Mouse (Mus musculus): ENCODE measurements around the gene Rasal3.
A peak's percentile ranks its signal among the peaks of the same experiment; 100 is the strongest.

The Rasal3 gene

DNA sequence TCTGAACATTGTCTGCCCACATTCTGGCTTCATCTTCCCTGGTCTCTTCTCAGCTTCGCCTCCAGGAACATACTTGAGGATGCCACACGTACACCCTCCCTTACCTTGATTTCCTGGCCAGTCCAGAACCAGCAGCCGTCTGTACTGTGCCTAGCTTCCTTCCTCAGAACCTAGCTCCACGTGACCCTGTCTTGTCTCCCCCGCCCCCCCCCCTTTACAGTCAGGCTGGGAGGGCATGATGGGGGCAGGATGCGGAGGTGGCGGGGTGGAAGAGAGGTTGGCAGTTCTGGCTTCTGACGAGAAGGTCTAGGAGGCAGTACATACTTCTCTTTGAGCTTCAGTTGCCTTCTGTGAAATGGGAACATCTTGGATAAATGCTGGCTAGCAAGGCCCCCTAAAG, at the start of gene Rasal3:
Gene Rasal3 (minus strand): TSS at position 167 of the 400 bp plus-strand sequence.
- DNase-seq (ENCODE audit: low spot score) = no peak

DNA sequence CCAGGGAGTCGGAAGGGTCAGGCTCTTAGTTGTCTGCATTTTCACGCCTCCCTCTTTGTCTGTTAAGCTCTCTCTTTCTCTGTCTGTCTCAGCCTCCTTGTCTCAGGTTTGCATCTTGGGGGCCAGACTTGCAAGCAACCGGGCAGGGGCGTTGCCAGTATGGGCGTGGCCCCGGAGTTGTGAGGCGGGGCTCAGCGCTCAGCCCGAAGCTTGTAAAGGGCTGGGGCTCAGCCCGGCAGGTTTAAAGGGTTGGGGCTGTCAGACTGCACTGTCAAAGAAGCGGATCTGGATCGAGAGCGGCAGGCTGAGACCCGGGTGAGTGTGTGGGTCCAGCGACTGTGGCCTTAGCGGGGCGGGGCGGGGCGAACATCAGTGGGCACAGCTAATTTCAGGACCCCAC, 49.1 kb upstream of the Rasal3 start, which contains the start of gene Cyp4f39:
Gene Cyp4f39 (plus strand): TSS at position 242 of the 400 bp plus-strand sequence.
- DNase-seq (ENCODE audit: low spot score) = no peak

DNA sequence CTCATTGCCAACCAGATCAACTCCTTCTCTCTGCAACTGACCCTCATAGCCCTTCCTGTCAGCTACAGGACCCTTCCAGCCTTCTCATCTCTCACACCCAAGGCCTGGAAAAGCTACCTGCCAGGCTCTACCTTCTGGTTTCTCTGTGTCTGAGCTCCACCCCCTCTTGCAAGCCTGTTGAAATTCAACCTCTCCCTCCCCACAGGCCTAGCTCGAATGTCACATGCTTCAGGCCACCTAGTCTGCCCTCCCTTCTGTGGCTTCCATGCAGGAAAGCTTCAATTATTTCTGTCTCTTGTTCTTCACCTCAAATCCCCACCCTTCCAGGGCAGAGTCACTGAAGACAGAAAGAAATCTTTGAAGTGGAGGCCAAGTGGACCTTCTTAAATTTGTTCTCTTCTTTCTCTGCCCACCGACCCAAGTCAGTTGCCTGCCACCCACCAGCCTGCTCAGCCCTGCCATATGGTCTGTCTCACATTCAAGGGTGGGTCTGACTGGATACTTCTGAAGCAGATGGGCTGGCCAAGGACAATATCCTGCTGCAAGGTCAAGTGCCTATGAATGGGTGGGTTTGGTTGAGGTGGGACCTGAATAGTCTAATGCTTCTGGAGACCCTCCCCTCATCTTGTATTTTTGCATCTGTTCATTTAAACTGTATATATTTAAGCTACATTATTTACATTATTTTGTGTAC, 47.6 kb upstream of the Rasal3 start:
- DNase-seq (ENCODE audit: low spot score) = no peak

- DNase-seq (ENCODE audit: low spot score) = no peak
Observed at GRCm38 (mm10) chr17:32449042-32449441, 45.7 kb upstream of the Rasal3 start.

DNA sequence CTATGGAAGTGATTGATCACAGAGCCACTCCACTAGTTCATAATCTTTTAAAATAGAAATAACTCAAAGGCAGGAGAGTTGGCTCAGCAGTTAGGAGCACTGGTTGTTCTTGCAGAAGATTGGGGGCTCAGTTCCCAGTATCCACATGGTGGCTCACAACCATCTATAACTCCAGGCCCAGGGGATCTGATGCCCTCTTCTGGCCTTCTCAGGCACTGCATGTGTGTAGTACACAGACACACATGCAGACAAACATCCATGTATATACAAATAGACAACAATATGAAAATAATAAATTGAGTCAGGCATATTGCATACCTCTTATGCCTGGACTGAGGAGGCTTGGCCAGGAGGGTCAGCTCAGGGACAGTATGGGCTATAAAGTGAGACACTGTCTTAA, 43.8 kb upstream of the Rasal3 start:
- DNase-seq (ENCODE audit: low spot score) = no peak

DNA sequence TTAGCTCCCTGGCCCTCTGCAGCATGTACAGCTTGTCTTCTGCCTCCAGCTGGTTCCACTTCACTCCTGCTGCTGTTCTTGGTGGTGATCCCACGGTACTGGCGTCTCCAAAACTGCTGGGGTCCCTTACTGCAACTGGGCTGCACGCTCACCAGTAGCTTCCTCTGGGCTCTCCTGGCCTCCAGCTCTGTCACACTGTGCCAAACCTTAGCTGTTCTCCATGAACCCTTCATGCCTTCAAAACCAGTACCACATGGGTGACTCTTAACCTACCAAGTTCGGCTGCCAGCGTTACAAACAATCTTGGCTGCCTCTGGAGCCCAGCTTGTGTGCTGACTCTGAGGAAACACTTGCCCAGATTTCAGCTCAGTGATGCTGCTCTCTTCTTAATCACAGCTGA, 41.6 kb upstream of the Rasal3 start:
- DNase-seq (ENCODE audit: low spot score) = no peak

DNA sequence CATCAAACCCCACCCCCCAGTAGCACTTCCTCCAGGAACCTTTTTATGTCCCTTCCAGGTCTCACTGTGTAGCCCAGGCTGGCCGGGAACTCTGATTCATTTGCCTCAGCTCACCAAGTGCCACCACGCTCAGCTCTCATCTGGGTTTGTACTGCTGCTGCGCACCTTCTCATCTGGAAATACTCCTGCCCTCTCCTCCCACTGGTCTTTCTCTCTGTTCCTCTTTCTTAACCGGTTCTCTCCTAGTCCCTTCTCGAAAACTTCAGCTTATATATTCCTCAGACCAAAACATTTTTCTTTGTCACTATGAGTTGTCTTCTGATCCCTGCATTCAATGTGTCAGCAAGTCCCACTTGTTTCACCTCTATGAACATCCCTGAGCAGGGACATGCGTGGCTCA, 39.9 kb upstream of the Rasal3 start:
- DNase-seq (ENCODE audit: low spot score) = no peak

- DNase-seq (ENCODE audit: low spot score) = no peak
Observed at GRCm38 (mm10) chr17:32437106-32437505, 33.7 kb upstream of the Rasal3 start.

- DNase-seq (ENCODE audit: low spot score) = no peak
Observed at GRCm38 (mm10) chr17:32435151-32435550, 31.8 kb upstream of the Rasal3 start.

- DNase-seq (ENCODE audit: low spot score) = no peak
Observed at GRCm38 (mm10) chr17:32434324-32434723, 30.9 kb upstream of the Rasal3 start.

- no peak for DNase-seq (ENCODE audit: low spot score)
Observed at GRCm38 (mm10) chr17:32431972-32432371, 28.6 kb upstream of the Rasal3 start.

DNA sequence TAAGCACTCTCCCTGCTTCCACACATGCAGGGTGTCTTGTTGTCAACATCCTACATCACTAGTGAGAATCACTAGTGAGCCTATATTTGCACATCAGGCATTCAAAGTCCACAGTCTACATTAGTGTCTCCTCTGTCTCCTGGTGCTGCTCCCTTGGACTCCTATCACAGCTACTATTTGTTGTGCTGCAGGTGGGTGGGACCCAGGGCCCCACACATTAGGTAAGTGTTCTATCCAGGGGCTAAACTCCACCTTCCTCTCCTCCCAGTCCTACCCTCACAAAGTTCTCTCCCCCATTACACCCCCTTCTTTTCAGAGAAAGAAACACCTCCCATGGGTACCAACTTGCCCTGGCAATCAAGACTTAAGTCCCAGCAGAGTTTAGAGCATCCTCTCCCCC, 23.2 kb upstream of the Rasal3 start:
- DNase-seq (ENCODE audit: low spot score) = no peak

DNA sequence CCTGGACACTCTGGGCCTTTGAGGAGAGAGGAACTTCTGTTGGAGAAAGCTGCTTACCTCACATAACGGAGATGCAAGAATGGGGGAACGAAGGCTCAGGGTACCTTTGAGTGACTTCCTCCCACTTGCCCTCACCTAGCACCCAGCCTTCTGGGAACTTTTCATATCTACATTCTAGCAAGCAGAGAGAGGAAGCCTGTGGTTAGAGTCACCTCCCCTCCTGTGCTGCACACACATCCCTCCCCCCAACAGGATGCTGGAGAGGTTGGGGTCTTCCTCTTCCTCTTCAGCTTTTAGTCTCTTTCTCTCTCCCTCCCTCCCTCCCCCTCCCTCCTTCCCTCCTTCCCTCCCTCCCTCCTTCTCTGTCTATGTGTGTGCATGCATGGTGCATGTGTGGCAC, 20.7 kb upstream of the Rasal3 start, which contains the start of gene Pglyrp2:
Gene Pglyrp2 (minus strand): TSS at position 134 of the 400 bp plus-strand sequence.
- DNase-seq (ENCODE audit: low spot score) = no peak

- DNase-seq (ENCODE audit: low spot score) = no peak
Observed at GRCm38 (mm10) chr17:32420781-32421180, 17.4 kb upstream of the Rasal3 start.

GRCm38 (mm10) chr17:32419989-32420388, 16.6 kb upstream of the Rasal3 start:
- DNase-seq (ENCODE audit: low spot score) = no peak

GRCm38 (mm10) chr17:32416771-32417170, 13.4 kb upstream of the Rasal3 start:
- DNase-seq (ENCODE audit: low spot score) = no peak

DNA sequence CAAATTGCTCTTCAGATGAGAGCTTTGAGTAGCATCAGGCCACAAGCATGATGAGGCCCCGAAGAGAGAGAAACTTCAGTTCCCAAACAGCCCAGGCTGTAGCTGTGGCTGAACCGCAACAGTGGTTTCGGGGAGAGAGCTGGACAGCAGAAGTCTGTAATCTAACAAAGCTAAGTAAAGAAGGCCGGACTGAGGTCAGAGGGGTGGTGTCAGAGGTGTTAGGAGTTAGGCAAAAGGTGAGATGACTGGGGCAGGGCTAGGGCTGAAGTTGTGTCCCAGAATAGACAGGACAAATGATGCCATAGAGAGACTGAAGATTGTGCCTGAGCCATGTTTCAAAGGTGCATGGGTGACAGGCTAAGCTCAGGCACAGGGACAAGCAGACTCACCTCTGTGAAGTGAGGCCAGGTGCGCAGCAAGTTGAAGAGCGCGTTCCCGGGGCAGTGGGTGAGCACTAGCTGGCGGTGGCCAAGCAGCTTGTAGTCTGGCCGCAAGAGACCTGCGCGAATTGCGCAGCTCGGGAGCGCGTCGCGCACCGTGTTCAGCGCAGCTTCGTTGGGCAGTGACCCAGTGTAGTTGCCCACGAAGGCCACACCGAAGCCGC, 12.1 kb upstream of the Rasal3 start:
- no peak for DNase-seq (ENCODE audit: low spot score)

DNA sequence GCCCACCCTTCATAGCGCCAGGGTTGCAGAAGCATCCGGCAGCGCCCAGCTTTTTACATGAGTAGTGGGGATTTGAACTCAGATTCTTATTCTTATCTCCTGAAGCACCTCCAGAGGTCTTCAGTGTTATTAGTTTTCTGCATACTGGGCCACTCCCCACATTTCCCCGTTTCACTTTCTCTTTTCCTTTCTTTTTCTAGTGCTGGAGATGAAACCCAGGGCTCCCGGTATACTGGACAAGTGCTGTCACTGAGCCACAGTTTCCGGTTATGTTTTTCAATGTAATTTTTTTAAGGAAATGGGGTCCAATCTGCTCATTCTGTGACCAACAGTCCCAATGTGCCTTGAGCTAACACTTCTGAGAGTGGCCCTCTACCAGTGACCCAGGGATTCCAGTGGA, 8.5 kb upstream of the Rasal3 start:
- DNase-seq (ENCODE audit: low spot score) = no peak

- DNase-seq (ENCODE audit: low spot score) = no peak
Observed at GRCm38 (mm10) chr17:32402779-32403157, 615 bp downstream of the Rasal3 start.

DNA sequence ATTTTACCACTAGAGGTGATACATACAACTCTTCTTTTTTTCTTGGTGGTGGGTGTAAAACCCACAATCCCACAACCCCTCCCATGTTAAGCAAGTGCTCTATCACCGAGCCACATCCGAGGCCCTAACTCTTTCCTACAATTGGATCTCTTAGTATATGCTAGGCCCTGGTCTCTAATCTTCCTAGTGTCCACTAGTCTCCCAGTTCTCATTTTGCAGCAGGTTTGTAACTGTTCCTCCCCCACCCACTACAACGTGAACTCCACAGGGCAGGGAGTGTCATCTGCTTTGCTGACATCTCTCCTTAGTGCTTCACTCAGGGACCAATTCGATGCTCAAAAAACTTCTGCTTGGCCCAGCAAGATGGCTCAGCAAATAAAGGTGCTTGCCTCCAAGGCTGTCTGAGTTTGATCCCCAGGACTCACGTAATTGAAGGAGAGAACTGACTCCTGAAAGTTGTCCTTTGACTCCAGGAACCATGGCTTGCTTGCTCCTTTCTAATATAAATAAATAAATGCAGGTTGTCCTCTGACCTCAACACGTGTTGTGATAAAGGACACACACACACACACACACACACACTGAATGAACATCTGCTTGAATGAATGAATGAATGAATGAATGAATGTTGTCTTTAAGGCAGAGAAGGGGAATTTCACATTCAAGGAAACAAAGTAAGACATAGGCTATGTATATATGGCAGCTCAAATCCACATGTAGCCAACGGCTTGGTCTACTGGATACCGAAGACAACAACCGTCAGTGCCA, 1.2 kb downstream of the Rasal3 start:
- no peak for DNase-seq (ENCODE audit: low spot score)

DNA sequence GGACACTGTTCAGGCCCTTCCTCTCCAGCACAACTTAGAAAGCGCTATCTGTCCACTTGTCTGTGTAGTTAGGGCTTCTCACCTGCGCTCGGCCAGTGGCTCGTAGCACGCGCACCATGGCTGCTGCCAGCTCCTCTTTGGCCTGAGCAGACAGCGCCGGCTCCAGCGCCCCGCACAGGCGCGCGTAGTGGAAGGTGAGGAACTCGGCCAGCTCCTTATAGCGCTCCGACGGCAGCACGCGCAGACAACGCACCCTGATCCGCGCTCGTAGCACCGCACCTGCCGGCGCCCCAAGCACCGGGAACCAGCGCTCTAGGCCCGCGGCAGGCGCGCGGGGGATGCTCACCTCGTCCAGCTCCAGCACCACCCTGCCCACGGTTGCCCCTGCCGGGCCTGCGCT, 7.1 kb downstream of the Rasal3 start:
- no peak for DNase-seq (ENCODE audit: low spot score)

DNA sequence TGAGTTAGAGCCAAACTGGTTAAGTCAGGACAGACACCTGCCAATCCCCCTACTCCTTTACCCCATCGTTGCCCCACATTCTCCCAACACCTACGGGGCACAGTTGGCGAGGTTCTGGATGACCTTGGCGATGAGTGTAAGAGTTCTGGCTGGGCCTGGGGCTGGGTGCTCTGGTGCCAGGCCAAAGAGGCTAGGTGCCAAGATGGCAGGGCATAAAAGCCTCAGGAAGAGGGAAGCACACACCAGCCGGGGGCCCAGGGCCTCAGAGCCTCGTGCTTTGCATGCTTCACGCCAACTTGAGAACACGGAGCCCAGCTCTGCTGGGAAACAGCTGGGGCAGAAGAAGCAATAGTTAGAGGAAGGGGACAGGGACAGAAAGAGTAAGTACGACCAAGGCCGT, 9.4 kb downstream of the Rasal3 start:
- DNase-seq (ENCODE audit: low spot score) = no peak

GRCm38 (mm10) chr17:32389101-32389659, 14.2 kb downstream of the Rasal3 start, which contains the start of gene Wiz:
Wiz (minus strand) TSS chr17:32389439.
- DNase-seq (ENCODE audit: low spot score) = peak; percentile 85

All from urinary bladder, postnatal 10 days (tissue).